ENCODE assay signal across 9 mouse cellular contexts in the genomic region with DNA sequence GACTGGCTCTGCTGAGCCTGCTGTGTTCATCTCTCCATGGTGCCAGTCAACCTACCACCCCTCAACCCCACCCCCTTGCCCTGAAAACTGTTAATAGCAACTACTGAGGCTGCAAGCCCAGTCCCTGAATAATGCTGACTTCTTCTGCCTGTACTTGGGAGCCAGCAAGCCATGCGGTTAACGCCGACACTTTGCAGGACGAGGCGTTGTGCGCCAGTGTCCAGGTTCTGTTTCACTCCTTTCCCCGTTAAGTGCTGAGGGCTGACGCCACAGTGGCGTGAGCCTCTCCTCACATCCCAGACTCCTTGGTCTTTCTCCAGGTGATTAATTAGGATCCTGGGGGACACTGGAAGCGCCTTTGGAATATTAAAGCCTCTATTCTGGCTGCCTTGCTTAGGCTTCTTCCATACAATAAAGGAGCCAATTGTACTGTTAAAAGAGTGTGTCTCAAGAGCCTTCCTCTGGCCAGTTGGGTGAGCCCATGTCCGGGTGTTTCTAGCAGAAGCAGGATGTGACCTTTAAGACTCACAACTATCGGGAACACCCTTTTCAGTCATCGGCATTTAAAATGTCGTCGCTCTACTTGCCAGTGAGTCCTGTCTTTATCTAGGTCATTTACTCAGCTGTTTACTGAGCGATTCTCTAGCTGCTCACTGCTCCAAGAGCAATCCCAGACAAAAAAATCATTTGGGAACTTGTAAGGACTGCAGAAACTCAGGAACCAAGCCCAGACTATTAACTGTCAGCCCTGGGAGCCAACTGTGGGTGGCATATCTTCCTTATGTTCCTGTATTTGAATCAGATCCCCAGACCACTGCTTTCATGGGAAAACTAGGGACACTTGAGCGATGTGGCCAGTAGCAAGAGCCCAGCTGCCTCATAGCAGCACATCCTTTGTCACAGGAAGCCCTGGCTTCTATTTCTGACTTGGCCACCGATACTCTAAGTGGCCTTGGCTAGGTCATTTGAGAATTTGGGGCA. TPM values are rescaled to one million over a fixed set of nuclear protein-coding genes. Genes with fewer than 3 reads are reported as not detected.
A peak's percentile ranks its signal among the peaks of the same experiment; 100 is the strongest.
DNase-seq lines count a peak whose midpoint lies in the region; ATAC-seq lines count a peak whose summit lies in the region.
"Had no signal": no experiment of that assay in that cellular context is flagged by ENCODE, and none has a peak within 500 bp of the region (broad histone marks: within the 10 kb centered on the region; RNA-seq: fewer than 3 reads in every experiment).

No protein-coding gene starts in this region.

- no peaks in the 10 kb centered on the region for H3K9me3 ChIP-seq in hindbrain, embryonic 12.5 days (replicated peaks)
- H3K9me3 ChIP-seq: liver, embryonic 13.5 days had no signal

- no peak for ATAC-seq in hindbrain, embryonic 12.5 days (ENCODE audit: low FRiP score)
- ATAC-seq in megakaryocyte, adult 5-6 weeks (ENCODE audit: poor library complexity, severe bottlenecking): no peak

- intact Hi-C loops in left cerebral cortex, postnatal 14 days (cut with DNase I): loop anchor here (5.0 kb wide), 1 partner anchor 55 kb away; no protein-coding TSS in a partner anchor

- H3K36me3 ChIP-seq in hindbrain, embryonic 12.5 days: no peaks in the 10 kb centered on the region
- H3K36me3 ChIP-seq: liver, embryonic 13.5 days had no signal

- H3K4me3 ChIP-seq in hindbrain, embryonic 12.5 days: no peak overlapping the region
- H3K4me3 ChIP-seq: liver, embryonic 13.5 days had no signal

- peak; percentile 62 for DNase-seq in gastrocnemius, adult 18-20 months (ENCODE audit: low spot score)
- no peak for DNase-seq in gastrocnemius, postnatal 10 days
- peak; percentile 19 for DNase-seq in right cerebral cortex, postnatal 25 days
- DNase-seq in right cerebral cortex, adult 18-20 months: no peak
- no peak for DNase-seq in adipocyte (ENCODE audit: low spot score)
- DNase-seq in left cerebral cortex, postnatal 14 days (ENCODE audit: low spot score in 2 of 2): no peak
- DNase-seq: liver, embryonic 13.5 days had no signal

- WGBS in hindbrain, embryonic 12.5 days: 71% methylated on average over 18 of the region's 18 CpGs

- H3K4me1 ChIP-seq in hindbrain, embryonic 12.5 days: peaks cover 21% of the 10 kb centered on the region

- peak overlapping the region; percentile 36; the same call in 1 of the 2 replicates for H3K27ac ChIP-seq in hindbrain, embryonic 12.5 days
- H3K27ac ChIP-seq: liver, embryonic 13.5 days had no signal

- no peaks in the 10 kb centered on the region for H3K27me3 ChIP-seq in hindbrain, embryonic 12.5 days
- H3K27me3 ChIP-seq: liver, embryonic 13.5 days had no signal

- no peak overlapping the region for H3K4me2 ChIP-seq in hindbrain, embryonic 12.5 days (replicated peaks)
- H3K4me2 ChIP-seq: liver, embryonic 13.5 days had no signal

- H3K9ac ChIP-seq in hindbrain, embryonic 12.5 days: no peak overlapping the region
- H3K9ac ChIP-seq: liver, embryonic 13.5 days had no signal

RNA-seq across cellular contexts. Expression of gene Ppp1r3c, which starts 59.1 kb away (rescaled TPM):
- 100 to 1,000 TPM; 493 to 680 TPM for total RNA-seq in gastrocnemius, adult 18-20 months (2021)
- 100 to 1,000 TPM in 1 of 2 experiments, 10 to 100 TPM in 1; 85.4 to 102 TPM for total RNA-seq in gastrocnemius, postnatal 10 days (2021)
- 8.1 and 8.3 TPM in 2 replicates for polyA plus RNA-seq in hindbrain, embryonic 12.5 days (2016; fragmentation: Nextera tagmentation; extraction: Ambion mirVana)
- not detected in 2 replicates for total RNA-seq in megakaryocyte, adult 5-6 weeks (2015)
- not detected in 2 replicates for total RNA-seq in megakaryocyte, adult 5-6 weeks (2017)
- 10 to 100 TPM; 31.0 to 35.7 TPM for total RNA-seq in left cerebral cortex, postnatal 14 days (2021)

Comparison
In these comparisons a context has a peak if more than half of its experiments do, and no peak if none do; other contexts are left out.
1. DNase-seq: peak in gastrocnemius, adult 18-20 months (single experiment) and right cerebral cortex, postnatal 25 days (single experiment); none in gastrocnemius, postnatal 10 days (single experiment), right cerebral cortex, adult 18-20 months (single experiment), adipocyte (single experiment) and left cerebral cortex, postnatal 14 days (0 of 2).
2. RNA of gene Ppp1r3c, which starts 59.1 kb away (total RNA-seq): 493 to 680 TPM in gastrocnemius, adult 18-20 months, 85.4 to 102 TPM in gastrocnemius, postnatal 10 days and 31.0 to 35.7 TPM in left cerebral cortex, postnatal 14 days; not detected in megakaryocyte, adult 5-6 weeks; every median in the first group is over 10 times any median in the second.